Mouse (Mus musculus): ENCODE results near the gene Coro1b. TPM values are rescaled to one million over a fixed set of nuclear protein-coding genes. Genes with fewer than 3 reads are reported as not detected.
"Not testable (repeated sequence)": the region's sequence is repeated elsewhere in the genome, so short reads cannot be mapped to it uniquely, and the experiment has no call there.

The Coro1b gene
- total RNA-seq, 2 experiments from 2014 or later, result 82.0 to 88.5 TPM

DNA sequence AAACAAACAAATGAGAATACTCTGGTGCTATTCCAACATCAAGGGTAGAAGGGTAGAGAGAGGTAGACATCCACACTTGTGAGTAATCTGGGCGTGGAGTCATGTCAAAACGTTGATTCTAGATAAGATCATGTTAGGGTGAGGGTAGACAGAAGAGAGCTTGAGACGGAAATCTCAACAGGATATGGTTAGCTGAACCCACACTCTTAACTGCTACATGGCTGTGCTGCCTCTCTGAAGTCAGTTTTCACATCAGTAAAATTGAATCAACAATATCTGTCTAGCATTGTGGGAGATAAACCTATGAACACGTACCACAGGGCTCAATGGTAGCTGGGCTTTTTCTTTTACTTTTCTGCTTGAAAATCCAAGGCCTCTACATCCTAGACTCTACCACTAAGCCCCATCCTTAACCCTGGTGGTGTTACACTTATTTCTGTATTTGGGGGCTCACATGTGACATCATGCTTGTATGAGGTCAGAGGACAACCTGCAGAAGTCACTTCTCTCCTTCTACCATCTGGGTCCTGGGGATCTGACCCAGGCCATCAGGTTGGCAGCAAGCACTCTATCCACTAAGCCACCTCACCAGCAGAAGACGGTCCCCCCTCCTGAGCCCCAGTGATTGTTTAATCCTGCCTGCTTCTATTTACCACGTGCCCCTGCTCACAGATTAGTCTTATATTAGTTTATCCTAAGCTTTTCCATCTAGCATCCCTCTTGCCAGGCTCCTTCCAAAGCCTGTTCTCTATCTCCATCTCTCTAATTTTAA, 28.5 kb upstream of the Coro1b start:
- no peak for DNase-seq (ENCODE audit: low spot score in 2 of 2)

DNA sequence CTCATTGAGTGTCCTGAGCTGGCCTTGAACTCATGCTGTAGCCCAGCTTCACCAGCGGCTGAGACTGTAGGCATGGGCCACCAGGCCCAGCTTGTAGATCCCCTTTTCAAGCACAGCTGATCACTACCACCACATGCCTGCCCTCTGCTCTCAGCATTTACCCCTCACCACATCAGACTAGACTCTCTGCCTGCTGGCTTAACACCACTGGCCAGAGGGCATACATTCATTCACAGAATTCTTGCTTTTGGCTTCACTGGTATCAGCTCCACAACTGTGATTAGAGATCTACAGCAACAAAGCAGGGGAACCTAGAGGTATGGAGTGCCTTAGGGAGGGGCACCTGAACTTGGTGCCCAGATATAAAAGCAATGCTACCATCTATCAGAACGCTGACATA, 27.9 kb upstream of the Coro1b start:
- no peak for DNase-seq (ENCODE audit: low spot score in 2 of 2)

DNA sequence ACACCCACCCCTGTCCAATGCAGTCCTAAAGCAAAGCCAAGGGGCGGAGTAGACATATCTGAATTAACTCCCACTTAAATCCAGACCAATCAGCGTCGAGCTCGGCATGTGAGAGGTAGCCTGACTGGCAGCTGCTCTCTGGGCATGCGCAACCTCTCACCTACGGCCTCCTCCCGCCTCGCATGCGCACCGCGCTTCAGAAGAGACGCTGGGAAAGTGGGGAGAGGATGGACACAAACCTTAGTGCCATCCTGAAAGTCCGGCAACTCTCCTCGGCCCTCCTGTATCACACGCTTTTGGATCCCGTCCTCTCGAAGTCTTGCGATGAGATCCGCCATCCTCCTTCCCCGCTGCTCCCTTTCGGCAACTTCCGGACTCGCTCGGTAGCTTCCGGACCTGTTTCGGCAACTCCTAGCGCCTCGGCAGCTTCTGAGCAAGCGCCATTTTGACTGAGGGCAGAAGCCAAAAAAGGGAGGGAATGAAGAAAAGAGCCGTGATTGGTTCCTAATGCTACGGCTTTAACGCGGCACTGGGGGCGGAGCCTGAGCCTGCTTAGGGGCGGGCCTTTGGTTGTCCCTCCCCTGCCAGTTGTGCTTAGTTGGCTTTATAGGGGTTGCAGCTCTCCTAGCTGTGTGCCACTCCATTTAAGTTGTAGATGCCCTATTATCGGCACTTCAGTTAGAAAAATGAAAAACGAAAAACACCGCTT, 27.2 kb upstream of the Coro1b start:
- peak; percentile 99 for DNase-seq (ENCODE audit: low spot score in 2 of 2)

DNA sequence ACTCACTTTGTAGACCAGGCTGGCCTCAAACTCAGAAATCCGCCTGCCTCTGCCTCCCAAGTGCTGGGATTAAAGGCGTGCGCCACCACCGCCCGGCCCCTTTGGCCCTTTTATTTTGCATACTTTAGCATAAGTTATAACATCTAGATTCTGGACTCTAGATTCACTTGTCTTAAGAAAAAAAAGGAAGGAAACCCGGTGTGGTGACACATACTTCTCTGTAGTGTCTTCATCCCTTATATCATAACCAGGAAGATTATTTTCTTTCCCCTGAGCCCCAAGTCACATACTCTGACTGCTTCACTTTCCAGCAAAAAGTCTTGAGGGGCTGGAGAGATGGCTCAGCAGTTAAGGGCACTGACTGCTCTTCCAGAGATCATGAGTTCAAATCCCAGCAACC, 26.5 kb upstream of the Coro1b start:
- DNase-seq (ENCODE audit: low spot score in 2 of 2), result not testable (repeated sequence)

DNA sequence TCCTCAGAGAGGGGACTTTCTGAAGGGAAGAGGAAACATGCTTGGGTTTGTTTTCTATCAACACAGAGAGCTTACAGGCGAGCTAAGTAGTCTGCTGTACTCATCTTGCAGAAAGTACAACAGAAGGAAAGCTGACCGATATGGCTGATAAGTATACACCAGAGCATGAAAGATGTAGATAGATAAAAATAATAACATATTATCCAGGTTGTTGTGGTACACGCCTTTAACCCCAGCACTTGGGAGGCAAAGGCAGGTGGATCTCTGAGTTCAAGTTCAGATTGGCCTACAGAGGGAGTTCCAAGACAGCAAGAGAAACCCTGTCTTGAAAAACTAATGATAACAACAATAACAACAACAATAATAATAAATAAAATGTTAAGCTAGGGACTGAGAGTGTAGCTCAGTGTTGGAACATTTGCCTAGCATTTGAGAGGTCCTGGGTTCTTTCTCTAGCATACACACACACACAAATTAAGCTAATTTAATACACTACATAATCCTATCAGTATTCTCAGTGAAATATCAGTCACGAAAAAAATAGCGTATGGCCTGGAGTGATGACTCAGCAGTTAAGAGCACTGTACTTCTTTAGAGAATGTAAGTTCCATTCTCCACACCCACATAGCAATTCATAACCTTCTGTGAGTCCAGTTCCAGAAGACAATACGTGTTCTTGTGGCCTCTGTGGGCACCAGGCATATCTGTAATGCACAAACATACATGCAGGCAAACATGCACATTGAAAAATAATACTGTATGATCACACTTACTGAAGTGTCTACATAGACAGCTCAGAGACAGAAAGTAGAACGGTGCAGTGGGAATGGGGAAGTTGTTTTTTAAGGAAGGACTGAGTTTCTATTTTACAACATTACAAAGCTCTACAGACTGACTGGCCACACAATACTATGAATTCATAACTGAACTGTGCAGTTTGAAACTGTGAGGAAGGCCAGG, 25.7 kb upstream of the Coro1b start:
- no peak for DNase-seq (ENCODE audit: low spot score in 2 of 2)

DNA sequence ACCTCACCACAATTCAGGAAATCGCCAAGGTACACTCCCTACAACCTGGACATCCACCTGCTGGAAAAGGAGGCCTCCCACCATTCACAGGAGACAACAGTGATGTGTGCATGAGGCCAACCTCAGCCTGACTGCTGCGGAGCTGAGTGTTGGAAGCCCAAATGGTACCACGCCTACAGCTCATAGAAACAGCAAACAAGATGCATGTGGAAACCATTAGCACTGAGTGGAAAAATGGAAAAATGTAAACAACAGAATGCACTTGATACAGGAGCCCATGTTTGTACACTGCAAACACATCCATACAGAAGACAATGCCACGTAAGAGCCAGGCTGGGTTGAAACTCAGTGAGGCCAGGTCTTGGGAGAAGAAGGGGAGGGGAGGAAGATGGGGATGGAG, 24.0 kb upstream of the Coro1b start:
- DNase-seq (ENCODE audit: low spot score in 2 of 2), result no peak

DNA sequence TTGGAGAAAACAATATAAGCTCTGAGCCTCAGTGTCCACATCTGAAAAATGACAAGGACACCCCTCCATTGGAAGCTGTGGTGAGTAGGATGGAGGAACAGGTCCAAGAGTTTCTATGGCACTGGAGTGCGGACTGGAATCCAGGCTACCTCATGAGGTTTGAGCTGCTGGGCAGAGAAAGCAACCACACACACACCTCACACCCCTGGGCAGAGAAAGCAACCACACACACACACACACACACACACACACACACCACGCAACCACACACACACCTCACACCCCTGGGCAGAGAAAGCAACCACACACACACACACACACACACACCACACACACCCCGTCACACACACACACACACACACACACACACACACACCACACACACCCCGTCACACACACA, 23.2 kb upstream of the Coro1b start:
- peak; percentile 35 to 48 for DNase-seq (ENCODE audit: low spot score in 2 of 2)

DNA sequence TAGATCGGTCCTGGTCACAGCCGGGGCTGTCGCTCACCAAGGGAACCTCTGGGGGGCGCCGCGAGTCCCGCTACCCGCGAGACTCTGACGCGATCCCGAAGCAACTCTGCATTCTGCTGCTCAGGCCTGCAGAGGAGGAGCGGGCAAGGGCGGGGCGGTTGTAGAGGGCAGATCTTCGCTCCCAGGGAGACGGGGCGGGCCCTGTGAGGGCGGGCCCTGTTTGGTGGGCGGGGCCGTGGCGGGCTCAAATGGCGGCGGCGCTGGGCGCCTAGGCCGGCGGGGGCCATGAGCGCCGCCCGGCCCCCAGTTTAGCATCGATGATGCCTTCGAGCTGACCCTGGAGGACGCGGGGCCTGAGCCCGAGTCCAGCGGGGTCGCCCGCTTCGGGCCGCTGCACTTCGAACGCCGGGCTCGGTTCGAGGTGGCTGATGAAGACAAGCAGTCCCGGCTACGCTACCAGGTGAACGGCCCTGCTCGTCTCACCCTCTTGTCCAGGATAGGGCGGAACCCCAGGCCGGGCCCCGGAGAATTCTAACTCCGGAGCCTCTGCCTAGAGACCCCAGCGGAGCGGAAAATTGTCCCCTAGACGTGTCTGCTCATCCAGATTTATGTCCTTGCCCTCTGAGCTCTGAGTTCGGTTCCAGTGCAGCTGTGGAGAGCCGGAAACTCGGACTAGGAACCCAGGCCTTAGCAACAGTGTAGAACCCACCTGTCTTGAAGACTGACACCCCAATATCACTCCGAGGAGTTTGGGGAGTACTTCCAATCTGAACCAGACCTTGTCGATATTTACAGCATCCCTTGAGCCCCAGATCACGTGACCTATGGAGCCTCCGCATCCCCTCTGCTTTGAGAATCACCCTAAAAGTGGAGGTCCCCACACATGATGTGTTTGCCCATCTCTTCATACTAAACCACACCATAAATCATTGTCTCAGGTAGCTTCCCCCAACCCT, 22.4 kb upstream of the Coro1b start, which contains the start of gene Aip:
Aip (minus strand) TSS at position 118 of the 956 bp plus-strand sequence.
- DNase-seq (ENCODE audit: low spot score in 2 of 2), result peak; percentile 97 to 98

DNA sequence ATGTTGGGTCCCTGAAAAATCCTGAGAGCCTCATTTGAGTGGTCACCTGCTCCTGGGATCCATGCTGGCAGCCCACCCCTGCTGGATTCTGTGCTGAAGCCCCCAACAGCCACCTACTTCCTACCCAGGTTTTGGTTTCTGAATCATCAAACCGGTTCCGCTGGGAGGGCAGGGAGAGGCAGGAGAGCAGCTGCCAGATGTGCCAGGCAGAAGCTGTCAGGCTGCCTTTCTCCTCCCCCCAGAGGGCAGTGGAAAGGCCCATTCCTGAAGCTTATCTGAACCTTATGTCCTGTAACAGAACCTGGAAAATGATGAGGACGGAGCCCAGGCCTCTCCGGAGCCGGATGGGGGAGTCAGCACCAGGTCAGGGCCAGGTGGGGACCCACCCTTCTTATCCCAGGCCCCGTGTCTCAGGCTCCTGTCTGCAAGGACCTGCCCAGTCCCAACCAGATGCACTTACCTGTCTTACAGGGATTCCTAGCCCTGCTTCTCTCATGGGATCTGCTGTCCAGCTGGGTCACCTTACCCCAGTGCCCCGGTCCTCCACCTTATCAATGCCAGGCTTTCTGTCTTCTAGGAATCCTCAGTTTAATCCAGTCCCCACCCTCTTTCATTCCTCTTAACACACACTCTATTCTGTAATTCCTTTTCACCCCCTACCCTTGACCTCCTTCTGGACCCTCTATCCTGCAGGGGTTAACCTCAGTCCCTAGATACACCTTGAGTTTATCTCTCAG, 21.5 kb upstream of the Coro1b start:
- no peak for DNase-seq (ENCODE audit: low spot score in 2 of 2)

DNA sequence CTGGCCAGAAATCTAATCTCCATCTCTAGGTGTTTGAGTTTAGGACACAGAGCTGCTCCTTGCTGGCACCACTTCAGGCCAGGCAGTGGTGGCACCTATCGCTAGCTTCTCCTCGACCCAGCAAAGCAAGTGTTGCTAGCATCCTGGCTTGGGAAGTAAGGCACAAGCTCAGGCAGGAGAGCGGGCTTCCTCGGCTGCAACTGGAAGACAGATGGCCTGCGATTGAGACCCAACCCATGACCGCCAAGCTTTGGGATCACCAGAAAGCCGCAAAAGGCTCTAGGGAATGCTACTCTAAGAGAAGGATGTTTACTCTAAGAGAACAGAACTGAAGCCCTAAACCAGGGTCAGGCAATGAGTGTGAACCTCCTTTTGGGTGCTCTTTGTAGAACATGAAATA, 19.0 kb upstream of the Coro1b start:
- no peak for DNase-seq (ENCODE audit: low spot score in 2 of 2)

DNA sequence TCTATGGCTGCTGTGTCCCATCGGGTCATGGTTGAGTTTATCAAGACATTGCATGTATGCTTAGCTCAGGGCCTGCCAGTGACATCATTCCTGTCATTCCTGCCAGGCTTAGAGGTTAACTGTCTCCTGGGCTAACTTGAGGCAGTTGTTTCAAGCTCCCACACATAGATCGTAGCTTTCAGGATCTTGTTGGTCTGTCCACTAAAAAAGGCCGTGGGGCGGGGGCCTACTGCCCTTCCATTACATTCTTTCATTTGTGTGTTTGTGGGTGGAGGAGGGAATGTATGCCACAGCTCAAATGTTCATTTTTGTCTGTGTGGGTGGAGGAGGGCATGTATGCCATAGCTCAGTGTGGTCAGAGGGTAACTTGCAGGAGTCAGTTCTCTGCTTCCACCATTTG, 18.3 kb upstream of the Coro1b start:
- DNase-seq (ENCODE audit: low spot score in 2 of 2), result no peak

DNA sequence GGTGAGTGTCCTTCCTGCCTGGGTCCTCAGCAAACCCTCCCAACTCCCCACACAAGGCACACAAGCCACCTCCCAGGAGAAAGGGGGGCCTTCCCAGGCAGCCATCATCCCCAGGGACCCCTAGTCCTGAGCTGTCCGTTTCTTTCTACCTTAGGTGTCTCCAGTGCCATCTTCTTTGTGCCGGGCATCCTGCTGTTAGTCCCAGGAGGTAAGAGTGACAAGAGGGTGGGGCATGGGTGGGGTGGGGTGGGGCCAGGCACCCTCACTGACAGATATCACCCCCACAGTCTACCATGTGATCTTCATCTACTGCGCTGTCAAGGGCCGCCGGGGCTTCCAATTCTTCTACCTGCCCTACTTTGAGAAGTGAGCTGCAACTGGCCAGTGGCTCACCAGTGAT, 17.3 kb upstream of the Coro1b start:
- no peak for DNase-seq (ENCODE audit: low spot score in 2 of 2)

DNA sequence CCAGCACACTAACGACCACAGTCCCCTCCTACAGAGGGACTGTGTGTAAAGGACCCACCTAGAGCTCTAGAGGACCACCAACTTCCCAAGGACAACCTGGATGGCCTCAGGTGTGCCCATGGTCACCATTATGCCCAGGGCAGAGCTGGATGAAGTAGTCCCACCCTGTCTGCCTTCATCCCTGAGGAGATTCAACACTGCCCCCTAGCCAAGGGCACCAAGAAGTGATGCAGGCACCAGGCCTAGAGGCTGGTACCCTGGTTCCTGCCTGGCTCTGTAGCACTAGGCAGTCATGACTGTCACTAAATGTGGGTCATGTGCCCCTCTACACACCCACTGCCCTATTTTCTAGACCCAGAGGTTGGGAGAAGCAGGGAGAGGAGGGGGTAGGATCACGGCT, 16.7 kb upstream of the Coro1b start:
- no peak for DNase-seq (ENCODE audit: low spot score in 2 of 2)

DNA sequence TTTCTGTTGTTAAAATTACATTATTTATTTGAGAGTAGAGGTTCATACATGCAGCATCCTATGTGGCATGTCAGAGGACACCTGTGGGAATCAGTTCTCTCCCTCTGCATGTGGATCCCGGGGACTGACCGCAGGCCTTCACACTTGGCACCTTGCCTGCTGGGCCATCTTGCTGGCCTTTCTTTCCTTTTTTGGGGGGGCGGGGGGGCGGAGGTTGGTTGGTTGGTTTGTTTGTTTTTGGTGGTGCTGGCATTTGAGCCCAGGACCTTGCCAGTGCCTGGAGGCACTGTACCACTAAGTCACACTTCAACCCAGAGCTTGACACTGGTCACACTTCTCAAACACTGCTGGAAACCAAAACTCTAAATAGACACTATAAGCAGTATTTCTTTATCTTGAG, 14.1 kb upstream of the Coro1b start:
- DNase-seq (ENCODE audit: low spot score in 2 of 2), result no peak

DNA sequence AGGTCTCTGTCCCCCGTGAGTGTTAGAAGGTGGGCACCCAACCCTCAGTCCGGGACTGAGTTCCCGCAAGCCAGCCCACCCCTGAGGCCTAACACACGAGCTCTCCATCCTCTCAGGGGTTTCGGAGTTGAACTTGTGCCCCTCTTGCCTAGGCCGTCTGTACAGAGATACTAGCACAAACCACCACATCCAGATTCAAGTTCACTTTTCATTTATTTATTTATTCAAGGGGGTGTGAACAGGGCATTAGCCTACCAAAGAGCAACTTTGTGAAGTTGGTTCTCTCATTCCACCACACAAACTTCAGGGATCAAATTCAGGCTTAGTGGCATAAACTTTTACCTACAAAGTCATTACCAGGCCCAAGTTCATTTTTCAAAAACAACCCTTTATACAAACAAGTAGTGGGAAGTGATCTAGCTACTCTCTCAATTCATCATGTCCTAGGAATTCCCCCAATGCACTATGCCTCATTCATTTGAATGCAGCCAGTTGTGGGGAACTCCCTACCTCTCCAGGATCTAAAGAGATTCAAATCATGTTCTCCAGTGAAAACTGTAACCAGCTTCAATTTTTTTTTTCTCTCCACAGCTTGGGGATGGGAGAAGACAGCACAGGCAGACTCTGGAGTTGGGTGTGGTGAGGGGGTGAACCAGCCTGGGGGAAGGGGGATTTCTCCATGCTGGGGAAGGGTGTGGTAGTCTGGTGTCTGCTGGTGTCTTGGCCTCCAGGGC, 13.0 kb upstream of the Coro1b start:
- DNase-seq (ENCODE audit: low spot score in 2 of 2), result not testable (repeated sequence)

DNA sequence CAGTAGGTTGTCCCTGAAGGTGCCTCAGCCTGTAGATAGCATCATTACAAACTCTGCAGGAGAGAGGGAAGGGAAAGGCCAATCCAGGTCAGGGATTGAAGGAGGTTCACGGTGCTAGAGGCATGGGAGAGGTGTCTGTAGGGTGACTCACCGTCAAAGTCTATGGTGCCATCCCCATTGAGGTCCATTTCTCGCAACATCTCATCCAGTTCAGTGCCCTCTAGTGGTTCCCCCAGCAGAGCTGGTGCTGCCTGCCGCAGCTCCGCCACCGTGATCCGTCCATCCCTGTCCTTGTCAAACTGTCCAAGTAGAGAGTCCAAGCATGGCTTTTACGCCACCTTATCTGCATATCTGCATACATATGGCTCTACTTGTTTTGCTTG, 12.5 kb upstream of the Coro1b start:
- DNase-seq (ENCODE audit: low spot score in 2 of 2), result not testable (repeated sequence)

DNA sequence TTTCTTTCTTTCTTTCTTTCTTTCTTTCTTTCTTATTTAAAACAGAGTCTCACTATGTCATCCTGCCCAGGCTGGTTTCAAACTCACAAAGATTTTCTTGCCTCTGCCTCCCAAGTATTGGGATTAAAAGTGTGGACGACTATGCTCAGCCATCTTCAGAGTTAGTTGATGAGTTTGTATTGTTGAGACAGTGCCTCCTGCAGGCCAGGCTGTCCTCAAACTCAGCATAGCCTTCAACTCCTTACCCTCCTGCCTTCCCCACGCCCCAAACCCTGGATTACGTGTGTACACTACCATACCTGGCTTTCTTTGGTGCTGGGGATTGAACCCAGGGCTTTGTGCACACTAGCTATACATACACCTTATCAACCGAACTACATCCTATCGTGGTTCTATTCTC, 12.0 kb upstream of the Coro1b start:
- DNase-seq (ENCODE audit: low spot score in 2 of 2), result no peak

DNA sequence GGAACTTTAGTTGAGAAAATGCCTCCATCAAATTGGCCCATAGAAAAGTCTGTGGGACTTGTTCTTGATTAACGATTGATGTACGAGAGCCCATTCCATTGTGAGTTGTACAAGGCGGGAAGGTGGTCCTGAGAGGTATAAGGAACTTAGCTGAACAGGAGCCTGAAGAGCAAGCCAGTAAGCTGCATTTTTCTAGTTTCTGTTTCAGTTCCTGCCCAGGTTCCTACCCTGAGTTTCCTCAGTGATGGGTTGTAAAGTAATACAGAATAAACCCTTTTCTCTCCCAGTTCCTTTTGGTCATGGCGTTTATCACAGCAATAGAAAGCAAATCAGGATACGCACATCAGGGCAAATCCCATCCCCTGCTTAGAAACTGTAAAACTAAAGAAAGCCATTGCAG, 10.5 kb upstream of the Coro1b start:
- DNase-seq (ENCODE audit: low spot score in 2 of 2), result no peak

DNA sequence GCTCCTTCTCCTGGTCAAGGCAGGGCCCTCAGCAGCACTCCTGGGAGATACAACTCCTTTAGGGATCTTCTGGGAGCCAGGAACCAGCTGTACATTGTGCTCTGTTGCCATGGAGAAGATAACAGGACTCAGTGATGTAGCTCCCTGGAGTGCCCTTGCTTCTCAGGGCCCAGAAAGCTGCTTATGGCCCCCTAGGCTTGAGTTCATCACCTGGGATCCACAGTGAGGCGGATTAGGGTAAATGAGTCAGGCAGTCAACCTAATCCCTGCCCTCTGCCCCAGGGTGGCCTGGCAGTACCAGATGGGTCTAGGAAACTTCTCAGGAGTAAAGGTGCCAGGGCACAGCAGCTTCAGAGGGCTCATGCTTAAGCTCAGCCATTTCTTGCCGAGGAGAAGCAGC, 9.0 kb upstream of the Coro1b start, which contains the start of gene Gpr152:
Gpr152 (plus strand) TSS at position 342 of the 400 bp plus-strand sequence.
- DNase-seq (ENCODE audit: low spot score in 2 of 2), result no peak

All from layer of hippocampus, postnatal 10 days (tissue).